Mouse (Mus musculus) brain, embryonic 14.5 days (tissue): ENCODE measurements at regions not wholly inside any gene's neighbourhood (a gene's known extent, or its start where the extent isn't known, plus 50 kb on each side); places are given as distances from the start of the nearest gene placed in this dataset.

Experiments used
- CTCF ChIP-seq: fragments of 200-500 bp; IDR thresholded peaks from 2 replicates; pipeline ENCODE4 v1.5.1; 2012; ENCODE audit warnings: inconsistent platforms, mild to moderate bottlenecking, moderate library complexity, borderline replicate concordance; ENCODE audit not compliant: insufficient read depth, insufficient read length; ENCODE audit errors: extremely low read depth
- POLR2A ChIP-seq: fragments of 200-500 bp; IDR thresholded peaks from 2 replicates; pipeline ENCODE4 v1.6.1; 2012; ENCODE audit warnings: mild to moderate bottlenecking, inconsistent platforms, borderline replicate concordance; ENCODE audit not compliant: poor library complexity, insufficient read depth, insufficient read length, severe bottlenecking; ENCODE audit errors: extremely low read depth

- TF ChIP-seq CTCF (no peak), POLR2A (no peak)
Observed at GRCm38 (mm10) chr2:78025651-78026435, 79.7 kb upstream of the Cwc22 start.
